Mouse (Mus musculus) G1E (cell line): Measurements from ENCODE around the gene Magi1.

ENCODE experiments used
- CTCF ChIP-seq: IDR thresholded peaks from 2 replicates; pipeline ENCODE4 v1.5.1; 2012; ENCODE audit warnings: low read depth, low read length, inconsistent platforms, mixed read lengths
- GATA1 ChIP-seq: IDR thresholded peaks from 2 replicates; pipeline ENCODE4 v1.6.1; 2012; ENCODE audit warnings: borderline replicate concordance, low read length, inconsistent platforms, mixed read lengths
- POLR2AphosphoS5 ChIP-seq: IDR thresholded peaks from 2 replicates; pipeline ENCODE4 v1.6.1; 2012; ENCODE audit warnings: low read depth, low read length, inconsistent platforms; ENCODE audit not compliant: insufficient replicate concordance
- TAL1 ChIP-seq: conservative IDR thresholded peaks from 2 replicates; pipeline ENCODE4 v1.6.1; 2012; ENCODE audit warnings: low read depth, low read length, inconsistent platforms, mixed read lengths

GRCm38 (mm10) chr6:93934700-93935099 lies 349.0 kb downstream of the Magi1 start:
- TF ChIP-seq CTCF (no peak), GATA1 (no peak), TAL1 (no peak), POLR2AphosphoS5 (no peak)
